Mouse (Mus musculus) limb, embryonic 11.5 days (tissue): ENCODE measurements around the gene Cdk1. TPM values are rescaled to one million over a fixed set of nuclear protein-coding genes. Genes with fewer than 3 reads are reported as not detected.

Experiments used
- ATAC-seq: fragments of 200-750 bp; cut with Nextera tagmentation; 2 replicates; pipeline ENCODE4 v1.8.0; 2017; ENCODE audit warnings: low read depth; ENCODE audit not compliant: insufficient number of reproducible peaks, low FRiP score, low TSS enrichment
- DNase-seq: peaks from one replicate; pipeline ENCODE4 v3.0.0-alpha.2; 2015; ENCODE audit warnings: low spot score
- H3K27ac ChIP-seq: fragments of 300-500 bp; sonication (generic); replicated peaks from 2 replicates; pipeline ENCODE4 v1.5.1; 2014; ENCODE audit warnings: low read depth, mild to moderate bottlenecking, low read length
- H3K27me3 ChIP-seq: fragments of 300-500 bp; sonication (generic); 2 replicates; pipeline ENCODE4 v1.6.1; 2014; ENCODE audit warnings: mild to moderate bottlenecking, low read length, mixed read lengths; ENCODE audit not compliant: control insufficient read depth, insufficient read depth
- H3K36me3 ChIP-seq: fragments of 300-500 bp; sonication (generic); 2 replicates; pipeline ENCODE4 v1.6.1; 2014; ENCODE audit warnings: mild to moderate bottlenecking, low read length, moderate library complexity, mixed read lengths; ENCODE audit not compliant: control insufficient read depth, insufficient read depth
- H3K4me1 ChIP-seq: fragments of 300-500 bp; sonication (generic); 2 replicates; pipeline ENCODE4 v1.6.1; 2014; ENCODE audit warnings: low read length, mixed read lengths; ENCODE audit not compliant: control insufficient read depth, insufficient read depth
- H3K4me2 ChIP-seq: fragments of 300-500 bp; sonication (generic); 2 replicates; pipeline ENCODE4 v1.6.1; 2014; ENCODE audit warnings: low read depth, mild to moderate bottlenecking, moderate library complexity; ENCODE audit not compliant: severe bottlenecking
- H3K4me3 ChIP-seq: fragments of 300-500 bp; sonication (generic); 2 replicates; pipeline ENCODE4 v1.5.1; 2014; ENCODE audit warnings: low read depth, low read length
- H3K9ac ChIP-seq: fragments of 300-500 bp; sonication (generic); 2 replicates; pipeline ENCODE4 v1.6.1; 2014; ENCODE audit warnings: mild to moderate bottlenecking, low read length
- H3K9me3 ChIP-seq: fragments of 300-500 bp; sonication (generic); 2 replicates; pipeline ENCODE4 v1.6.1; 2016; ENCODE audit warnings: low read length; ENCODE audit not compliant: control insufficient read depth
- WGBS: fragments of 180-500 bp; shearing (Covaris S2); extraction: QIAGEN DNeasy Blood & Tissue Kit; methylation state at CpG from one replicate; pipeline ENCODE4 v1.1.7; 2014; 5-methylcytosine and 5-hydroxymethylcytosine counted together
- polyA plus RNA-seq: library from polyadenylated mRNA; unstranded; fragments of >200 nt; fragmentation: Nextera tagmentation; extraction: Ambion mirVana; gene quantifications from 2 replicates; pipeline ENCODE4 v1.2.1, GENCODE M21; 2014

The Cdk1 gene
- polyA plus RNA-seq, 1 experiment from 2014 or later = 536 TPM

- 84% methylated on average over 16 of the region's 16 CpGs for WGBS
- no peak overlapping the region for H3K4me3 ChIP-seq
- H3K9me3 ChIP-seq = no peaks in the 10 kb centered on the region
- no peaks in the 10 kb centered on the region for H3K27me3 ChIP-seq
- no peaks in the 10 kb centered on the region for H3K36me3 ChIP-seq
- no peak overlapping the region for H3K4me2 ChIP-seq
- H3K9ac ChIP-seq = no peak overlapping the region
- H3K27ac ChIP-seq = no peak overlapping the region
- H3K4me1 ChIP-seq = 0 out of 2 replicates have a peak, but pooled peaks cover 4% of the 10 kb centered on the region
- ATAC-seq = no peak
- no peak for DNase-seq
These were observed 40.9 kb downstream of the Cdk1 start for GRCm38 (mm10) chr10:69311867-69312266.

DNA sequence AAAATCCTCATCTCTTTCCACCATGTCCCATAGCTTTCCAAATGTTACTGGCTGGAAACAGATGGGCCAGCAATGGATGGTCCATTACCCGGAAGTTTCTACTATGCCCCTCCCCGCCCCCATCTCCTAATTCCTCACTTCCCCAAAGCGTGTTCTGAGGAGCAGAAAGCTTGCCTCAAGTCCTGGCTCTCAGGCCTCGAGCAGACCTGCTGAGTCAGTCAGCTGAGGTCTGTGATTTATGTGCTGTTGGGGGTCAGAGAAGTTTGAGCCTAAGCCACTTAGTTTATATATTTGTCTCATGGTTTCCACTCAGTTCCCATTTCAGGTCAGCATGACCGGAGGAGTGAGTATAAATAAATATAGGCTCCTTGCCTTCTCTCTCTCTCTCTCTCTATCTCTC is 43.6 kb downstream of the Cdk1 start:
- no peaks in the 10 kb centered on the region for H3K9me3 ChIP-seq
- 56% methylated on average over 5 of the region's 5 CpGs for WGBS
- no peaks in the 10 kb centered on the region for H3K4me1 ChIP-seq
- H3K9ac ChIP-seq = no peak overlapping the region
- H3K36me3 ChIP-seq = no peaks in the 10 kb centered on the region
- no peaks in the 10 kb centered on the region for H3K27me3 ChIP-seq
- DNase-seq (no peak), ATAC-seq (no peak)
- no peak overlapping the region for H3K4me3 ChIP-seq
- H3K4me2 ChIP-seq = no peak overlapping the region
- H3K27ac ChIP-seq = no peak overlapping the region

- no peak overlapping the region for H3K4me2 ChIP-seq
- peak; percentile 78 for DNase-seq
- H3K9ac ChIP-seq = no peak overlapping the region
- 47% methylated on average over 5 of the region's 5 CpGs for WGBS
- no peak for ATAC-seq
- no peaks in the 10 kb centered on the region for H3K9me3 ChIP-seq
- no peaks in the 10 kb centered on the region for H3K36me3 ChIP-seq
- H3K27me3 ChIP-seq = no peaks in the 10 kb centered on the region
- no peak overlapping the region for H3K4me3 ChIP-seq
- H3K4me1 ChIP-seq = no peaks in the 10 kb centered on the region
- no peak overlapping the region for H3K27ac ChIP-seq
These were observed 45.7 kb downstream of the Cdk1 start for GRCm38 (mm10) chr10:69307067-69307466.

GRCm38 (mm10) chr10:69306205-69306604 is 46.5 kb downstream of the Cdk1 start:
- H3K9me3 ChIP-seq = no peaks in the 10 kb centered on the region
- H3K27me3 ChIP-seq = no peaks in the 10 kb centered on the region
- H3K4me3 ChIP-seq = no peak overlapping the region
- DNase-seq (peak; percentile 53), ATAC-seq (no peak)
- no peak overlapping the region for H3K4me2 ChIP-seq
- no peak overlapping the region for H3K27ac ChIP-seq
- H3K36me3 ChIP-seq = no peaks in the 10 kb centered on the region
- H3K9ac ChIP-seq = no peak overlapping the region
- 55% methylated on average over 14 of the region's 14 CpGs for WGBS
- no peaks in the 10 kb centered on the region for H3K4me1 ChIP-seq

DNA sequence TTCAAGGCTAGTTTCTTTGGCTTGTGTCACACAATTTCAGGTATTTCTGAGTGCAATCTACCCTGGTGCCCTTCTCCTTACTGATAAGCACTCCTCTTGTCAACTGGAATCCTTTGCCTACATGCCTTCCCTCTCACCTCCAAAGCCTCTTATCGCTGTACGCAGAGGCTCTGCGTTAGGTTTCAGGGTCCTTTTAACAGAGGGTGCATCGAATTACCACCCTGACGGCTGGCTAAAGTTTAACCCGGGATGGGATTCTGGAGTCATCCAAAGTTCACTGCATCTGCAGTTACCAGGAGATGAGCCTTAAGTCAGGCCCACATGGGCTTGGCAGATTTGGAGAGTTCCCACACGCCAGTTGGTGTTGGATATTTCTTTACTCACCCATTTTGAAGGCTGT is 47.1 kb downstream of the Cdk1 start:
- ATAC-seq (no peak), DNase-seq (no peak)
- Histone ChIP-seq H3K9me3 (no peaks in the 10 kb centered on the region), H3K4me3 (no peak overlapping the region), H3K27ac (no peak overlapping the region), H3K4me1 (no peaks in the 10 kb centered on the region), H3K36me3 (no peaks in the 10 kb centered on the region), H3K9ac (no peak overlapping the region), H3K27me3 (no peaks in the 10 kb centered on the region), H3K4me2 (no peak overlapping the region)
- 34% methylated on average over 7 of the region's 7 CpGs for WGBS

DNA sequence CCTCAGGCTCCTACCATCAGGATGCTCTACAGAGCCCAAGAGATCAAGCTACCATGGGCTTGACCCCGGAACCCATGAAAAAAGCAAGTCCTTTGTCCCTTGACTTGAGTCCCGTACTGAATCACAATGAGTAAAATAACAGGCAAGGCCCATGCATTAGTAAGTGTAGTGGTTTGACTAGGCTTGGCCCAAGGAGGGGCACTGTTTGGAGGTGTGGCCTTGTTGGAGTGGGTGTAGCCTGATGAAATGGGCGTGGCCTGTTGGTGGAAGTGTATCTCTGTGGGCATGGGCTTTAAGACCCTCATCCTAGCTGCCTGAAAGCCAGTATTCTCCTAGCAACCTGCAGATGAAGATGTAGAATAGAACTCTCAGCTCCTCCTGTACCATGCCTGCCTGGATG is 47.9 kb downstream of the Cdk1 start:
- H3K27ac ChIP-seq = no peak overlapping the region
- no peak overlapping the region for H3K9ac ChIP-seq
- DNase-seq (no peak), ATAC-seq (no peak)
- no peaks in the 10 kb centered on the region for H3K27me3 ChIP-seq
- WGBS = 92% methylated on average over 3 of the region's 3 CpGs
- H3K4me1 ChIP-seq = no peaks in the 10 kb centered on the region
- no peak overlapping the region for H3K4me3 ChIP-seq
- no peak overlapping the region for H3K4me2 ChIP-seq
- no peaks in the 10 kb centered on the region for H3K9me3 ChIP-seq
- H3K36me3 ChIP-seq = no peaks in the 10 kb centered on the region

DNA sequence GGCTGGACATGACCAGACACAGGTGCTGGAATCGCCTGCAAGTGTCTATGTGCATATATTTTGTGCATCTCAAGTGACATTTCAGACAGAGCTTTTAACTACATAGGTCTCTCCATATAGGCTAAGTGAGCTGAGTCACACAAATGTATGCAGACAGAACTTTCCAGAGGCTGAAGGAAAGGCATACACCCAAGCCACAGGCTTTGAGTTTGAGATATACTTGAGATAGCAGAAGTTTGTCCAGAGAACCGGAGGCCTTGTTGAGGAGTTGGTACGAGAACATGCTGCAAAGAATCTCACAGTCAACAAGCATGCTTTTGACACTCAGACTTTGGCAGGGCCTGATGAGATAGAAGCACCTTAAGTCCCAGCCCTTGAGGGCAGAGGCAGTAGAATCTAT is 50.1 kb downstream of the Cdk1 start:
- H3K4me2 ChIP-seq = no peak overlapping the region
- H3K27ac ChIP-seq = no peak overlapping the region
- no peak for ATAC-seq
- 91% methylated on average over 3 of the region's 3 CpGs for WGBS
- H3K9me3 ChIP-seq = no peaks in the 10 kb centered on the region
- no peak overlapping the region for H3K4me3 ChIP-seq
- no peak overlapping the region for H3K9ac ChIP-seq
- no peaks in the 10 kb centered on the region for H3K36me3 ChIP-seq
- no peaks in the 10 kb centered on the region for H3K4me1 ChIP-seq
- no peaks in the 10 kb centered on the region for H3K27me3 ChIP-seq
- DNase-seq = no peak

GRCm38 (mm10) chr10:69299985-69300384 is 52.8 kb downstream of the Cdk1 start:
- Histone ChIP-seq H3K9ac (no peak overlapping the region), H3K4me2 (no peak overlapping the region), H3K4me1 (no peaks in the 10 kb centered on the region), H3K27ac (no peak overlapping the region), H3K36me3 (no peaks in the 10 kb centered on the region), H3K9me3 (no peaks in the 10 kb centered on the region), H3K27me3 (no peaks in the 10 kb centered on the region), H3K4me3 (no peak overlapping the region)
- no peak for DNase-seq
- ATAC-seq = no peak
- 90% methylated on average over 7 of the region's 7 CpGs for WGBS

DNA sequence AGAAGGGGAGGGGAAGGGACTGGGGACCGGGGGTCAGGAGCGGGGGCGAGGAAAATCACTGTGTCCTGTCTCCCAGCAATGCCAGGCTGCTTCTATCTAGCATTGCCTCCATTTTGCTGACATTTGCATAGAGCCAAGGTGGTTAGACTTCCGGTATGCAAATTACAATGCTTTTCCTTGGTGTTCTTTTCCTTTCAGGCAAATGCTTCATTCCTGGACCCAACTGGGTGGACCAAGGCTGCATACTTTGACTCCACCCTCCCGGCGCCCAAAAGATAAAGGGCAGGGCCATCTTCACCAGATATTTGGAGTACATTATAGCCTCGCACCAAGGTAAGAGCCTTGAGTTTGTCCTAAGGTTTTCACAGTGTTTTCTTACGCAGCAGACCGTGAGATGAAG is 56.8 kb downstream of the Cdk1 start:
- Histone ChIP-seq H3K9me3 (no peaks in the 10 kb centered on the region), H3K27me3 (no peaks in the 10 kb centered on the region), H3K4me1 (no peaks in the 10 kb centered on the region), H3K4me2 (no peak overlapping the region), H3K9ac (no peak overlapping the region), H3K27ac (no peak overlapping the region), H3K36me3 (no peaks in the 10 kb centered on the region), H3K4me3 (no peak overlapping the region)
- no peak for ATAC-seq
- no peak for DNase-seq
- 90% methylated on average over 9 of the region's 9 CpGs for WGBS
